Mouse (Mus musculus): ENCODE results near the gene Slc51a. TPM values are rescaled to one million over a fixed set of nuclear protein-coding genes. Genes with fewer than 3 reads are reported as not detected.
"Not testable (repeated sequence)": the region's sequence is repeated elsewhere in the genome, so short reads cannot be mapped to it uniquely, and the experiment has no call there.

Gene Slc51a
- total and polyA plus RNA-seq, 2 experiments from 2014 or later: 1.7 to 3.2 TPM

DNA sequence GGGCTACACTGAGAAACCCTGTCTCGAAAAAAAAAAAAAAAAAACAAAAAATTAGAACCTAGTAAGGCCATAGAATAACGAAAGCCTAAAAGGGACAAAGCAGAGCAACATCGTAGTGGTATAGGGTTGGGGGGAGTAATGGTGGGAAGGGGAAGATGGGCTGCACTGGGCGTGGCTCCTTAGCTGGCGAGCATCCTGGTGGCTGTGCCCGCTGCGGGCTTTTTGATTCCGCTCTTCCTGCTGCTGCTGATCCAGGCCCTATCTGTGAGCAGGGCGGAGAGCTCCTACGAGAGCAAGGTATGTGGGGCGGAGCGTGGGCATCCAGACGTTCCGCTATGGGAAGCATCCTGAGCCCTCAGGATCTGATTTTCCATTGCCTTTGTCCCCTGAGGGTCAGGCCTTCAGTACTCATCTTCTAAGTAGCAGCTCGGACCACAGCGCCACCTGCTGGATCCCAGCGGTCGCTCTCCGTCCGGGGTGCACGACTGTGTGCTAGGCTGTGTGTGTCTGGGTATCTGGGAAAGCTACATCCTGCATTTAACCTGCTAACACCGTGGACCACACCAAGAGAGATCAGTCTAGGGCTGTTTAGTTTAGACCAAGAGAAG, 11.9 kb upstream of the Slc51a start:
- H3K9ac ChIP-seq (replicated peaks; ENCODE audit: low read depth, low read length): no peak overlapping the region
- ATAC-seq (ENCODE audit: insufficient read depth, low read depth) (peak; percentile 91), DNase-seq (ENCODE audit: low spot score) (peak; percentile 77)
- no peaks in the 10 kb centered on the region for H3K36me3 ChIP-seq (replicated peaks; ENCODE audit: control insufficient read depth, insufficient read depth, low read length)
- H3K4me1 ChIP-seq (ENCODE audit: control insufficient read depth, insufficient read depth): no peaks in the 10 kb centered on the region
- H3K4me3 ChIP-seq (ENCODE audit: low read depth, low read length): peak overlapping the region; percentile 23; the same call in 1 of the 2 replicates
- peak overlapping the region; percentile 55 for H3K4me2 ChIP-seq (ENCODE audit: low read depth, low read length)
- no peaks in the 10 kb centered on the region for H3K9me3 ChIP-seq (replicated peaks; ENCODE audit: control insufficient read depth, low read length)
- TF ChIP-seq CTCF (IDR thresholded peaks at IDR 0.05; ENCODE audit: low read depth) (peak; percentile 96), EP300 (IDR thresholded peaks at IDR 0.05; ENCODE audit: low read depth) (no peak)
- 9% methylated on average over 22 of the region's 22 CpGs for WGBS
- H3K27me3 ChIP-seq (ENCODE audit: control insufficient read depth, insufficient read depth, low read length): 0 out of 2 replicates have a peak, but pooled peaks cover 6% of the 10 kb centered on the region
- H3K27ac ChIP-seq (ENCODE audit: low read depth): no peak overlapping the region

DNA sequence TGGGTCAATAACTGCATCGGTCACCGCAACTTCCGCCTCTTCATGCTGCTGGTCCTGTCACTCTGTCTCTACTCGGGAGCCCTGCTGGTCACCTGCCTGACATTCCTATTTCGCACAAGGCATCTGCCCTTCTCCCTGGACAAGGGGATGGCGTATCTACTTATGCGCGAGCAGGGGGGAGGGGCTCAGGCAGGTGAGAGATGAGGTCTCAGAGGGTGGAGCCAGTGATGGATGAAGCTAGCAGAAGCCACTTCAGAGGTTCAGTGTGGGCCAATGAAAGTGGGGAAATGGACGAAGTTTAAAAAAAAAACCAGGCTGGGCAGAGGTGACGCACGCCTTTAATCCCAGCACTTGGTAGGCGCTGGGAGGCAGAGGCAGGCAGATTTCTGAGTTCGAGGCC, 11.3 kb upstream of the Slc51a start:
- TF ChIP-seq EP300 (IDR thresholded peaks at IDR 0.05; ENCODE audit: low read depth) (no peak), CTCF (IDR thresholded peaks at IDR 0.05; ENCODE audit: low read depth) (no peak)
- Histone ChIP-seq H3K4me1 (ENCODE audit: control insufficient read depth, insufficient read depth) (no peaks in the 10 kb centered on the region), H3K9me3 (replicated peaks; ENCODE audit: control insufficient read depth, low read length) (no peaks in the 10 kb centered on the region), H3K27ac (ENCODE audit: low read depth) (no peak overlapping the region), H3K4me3 (ENCODE audit: low read depth, low read length) (no peak overlapping the region), H3K9ac (replicated peaks; ENCODE audit: low read depth, low read length) (no peak overlapping the region), H3K4me2 (ENCODE audit: low read depth, low read length) (no peak overlapping the region), H3K27me3 (ENCODE audit: control insufficient read depth, insufficient read depth, low read length) (0 out of 2 replicates have a peak, but pooled peaks cover 6% of the 10 kb centered on the region), H3K36me3 (replicated peaks; ENCODE audit: control insufficient read depth, insufficient read depth, low read length) (no peaks in the 10 kb centered on the region)
- 65% methylated on average over 13 of the region's 13 CpGs for WGBS
- ATAC-seq (ENCODE audit: insufficient read depth, low read depth) (no peak), DNase-seq (ENCODE audit: low spot score) (no peak)

DNA sequence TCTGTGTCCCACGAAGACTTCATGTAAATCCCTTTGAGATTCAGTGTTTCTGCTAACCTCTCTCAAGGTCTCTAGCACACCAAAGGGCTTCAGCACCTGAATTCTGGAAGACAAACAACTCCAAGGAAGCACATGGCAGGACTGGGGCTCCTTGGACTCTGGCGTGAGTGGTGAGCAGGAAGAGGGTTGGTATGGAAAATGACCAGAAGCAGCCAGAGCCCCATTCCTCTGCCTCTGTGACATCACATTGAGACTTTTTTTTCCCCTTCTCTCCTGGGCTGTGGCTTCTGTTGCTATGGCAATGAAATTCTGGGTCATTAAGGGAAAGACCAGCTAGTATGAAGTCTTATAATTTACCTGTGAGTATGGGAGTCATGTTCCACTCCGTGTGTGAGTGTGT, 8.3 kb upstream of the Slc51a start, which contains the start of gene Zdhhc19:
Gene Zdhhc19 (plus strand): TSS at position 301 of the 400 bp plus-strand sequence.
- TF ChIP-seq EP300 (IDR thresholded peaks at IDR 0.05; ENCODE audit: low read depth): no peak
- TF ChIP-seq CTCF (IDR thresholded peaks at IDR 0.05; ENCODE audit: low read depth): no peak
- DNase-seq (ENCODE audit: low spot score): no peak
- Histone ChIP-seq H3K27ac (ENCODE audit: low read depth) (no peak within 1 kb of the TSS), H3K4me1 (ENCODE audit: control insufficient read depth, insufficient read depth) (no peaks in the 10 kb centered on the region), H3K36me3 (replicated peaks; ENCODE audit: control insufficient read depth, insufficient read depth, low read length) (no peaks in the 10 kb centered on the region), H3K27me3 (ENCODE audit: control insufficient read depth, insufficient read depth, low read length) (0 out of 2 replicates have a peak, but pooled peaks cover 6% of the 10 kb centered on the region), H3K4me2 (ENCODE audit: low read depth, low read length) (no peak within 1 kb of the TSS), H3K4me3 (ENCODE audit: low read depth, low read length) (no peak within 1 kb of the TSS), H3K9ac (replicated peaks; ENCODE audit: low read depth, low read length) (no peak within 1 kb of the TSS), H3K9me3 (replicated peaks; ENCODE audit: control insufficient read depth, low read length) (no peaks in the 10 kb centered on the region)
- 71% methylated on average over 3 of the region's 3 CpGs for WGBS
- ATAC-seq (ENCODE audit: insufficient read depth, low read depth): no peak

DNA sequence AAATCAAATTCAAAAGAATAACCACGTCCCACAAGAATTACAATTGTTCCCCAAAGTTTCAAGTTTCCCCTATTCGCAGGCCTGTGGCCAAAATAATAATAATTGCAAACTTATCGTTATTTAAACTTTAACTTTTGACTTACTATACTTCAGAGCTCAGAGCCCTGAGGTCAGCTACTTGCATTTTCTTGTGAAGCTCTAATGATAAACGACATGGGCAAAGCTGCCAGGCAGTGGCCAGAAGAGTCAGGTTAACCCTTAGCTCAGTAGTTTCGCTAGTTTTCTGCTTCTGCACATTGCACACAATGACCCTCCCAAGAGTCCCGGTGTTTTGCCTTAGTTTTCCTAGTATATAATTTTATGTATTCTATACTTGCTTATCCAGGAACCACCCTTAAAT, 6.7 kb upstream of the Slc51a start:
- not testable (repeated sequence) for ATAC-seq (ENCODE audit: insufficient read depth, low read depth); H3K4me2 ChIP-seq (ENCODE audit: low read depth, low read length); H3K4me1 ChIP-seq (ENCODE audit: control insufficient read depth, insufficient read depth); H3K27me3 ChIP-seq (ENCODE audit: control insufficient read depth, insufficient read depth, low read length); H3K27ac ChIP-seq (ENCODE audit: low read depth); H3K4me3 ChIP-seq (ENCODE audit: low read depth, low read length); DNase-seq (ENCODE audit: low spot score); H3K9me3 ChIP-seq (replicated peaks; ENCODE audit: control insufficient read depth, low read length); H3K36me3 ChIP-seq (replicated peaks; ENCODE audit: control insufficient read depth, insufficient read depth, low read length); H3K9ac ChIP-seq (replicated peaks; ENCODE audit: low read depth, low read length)
- 75% methylated on average over 6 of the region's 6 CpGs for WGBS

DNA sequence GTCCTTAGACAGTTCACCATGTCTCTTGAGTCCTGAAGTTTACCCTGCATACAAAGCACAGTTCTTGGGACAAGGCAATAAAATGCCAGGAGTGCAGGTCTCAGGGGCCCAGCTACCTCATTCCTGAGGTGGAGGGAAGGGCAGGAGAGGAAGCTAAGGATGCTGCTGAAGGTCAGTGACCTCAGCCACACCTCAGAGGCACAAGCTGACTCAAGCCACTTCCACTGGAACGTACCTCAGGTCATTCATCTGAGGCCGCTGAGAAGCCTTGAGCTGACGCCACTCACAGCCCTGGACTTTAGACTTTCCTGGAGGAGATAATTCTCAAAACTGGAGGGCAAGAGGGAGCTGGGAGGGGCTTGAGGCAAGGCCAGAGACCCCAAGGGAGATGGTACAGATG, 1.3 kb upstream of the Slc51a start:
- WGBS: 100% methylated on average over 3 of the region's 3 CpGs

DNA sequence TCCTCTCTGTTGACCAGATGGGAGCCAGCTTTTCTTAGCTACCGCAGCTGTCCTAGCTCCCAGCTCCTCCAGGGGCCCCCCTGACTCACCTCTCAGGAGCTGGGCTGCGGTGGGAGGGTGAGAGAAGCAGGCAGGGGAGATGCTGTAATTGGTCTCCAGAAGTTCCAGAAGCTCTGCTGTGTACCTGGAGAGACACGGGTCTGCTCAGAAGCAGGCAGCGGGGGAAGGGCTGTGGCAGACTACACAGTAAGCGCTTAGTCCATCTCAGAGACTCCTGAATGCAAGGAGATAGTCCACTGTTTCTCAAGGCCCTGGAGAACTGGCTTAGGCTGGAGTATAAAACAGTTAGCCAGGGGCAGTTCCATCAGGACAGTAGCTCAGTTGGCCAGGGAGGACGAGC, 1.6 kb downstream of the Slc51a start:
- Histone ChIP-seq H3K9me3 (replicated peaks; ENCODE audit: control insufficient read depth, low read length) (no peaks in the 10 kb centered on the region), H3K4me3 (ENCODE audit: low read depth, low read length) (no peak overlapping the region), H3K36me3 (replicated peaks; ENCODE audit: control insufficient read depth, insufficient read depth, low read length) (no peaks in the 10 kb centered on the region), H3K4me2 (ENCODE audit: low read depth, low read length) (no peak overlapping the region), H3K4me1 (ENCODE audit: control insufficient read depth, insufficient read depth) (peaks cover 10% of the 10 kb centered on the region; the same call in 1 of the 2 replicates), H3K27me3 (ENCODE audit: control insufficient read depth, insufficient read depth, low read length) (no peaks in the 10 kb centered on the region), H3K9ac (replicated peaks; ENCODE audit: low read depth, low read length) (no peak overlapping the region), H3K27ac (ENCODE audit: low read depth) (no peak overlapping the region)
- TF ChIP-seq CTCF (IDR thresholded peaks at IDR 0.05; ENCODE audit: low read depth): no peak
- TF ChIP-seq EP300 (IDR thresholded peaks at IDR 0.05; ENCODE audit: low read depth): no peak
- no peak for ATAC-seq (ENCODE audit: insufficient read depth, low read depth)
- no peak for DNase-seq (ENCODE audit: low spot score)
- 80% methylated on average over 6 of the region's 6 CpGs for WGBS

More for the DNA sequence above, 1.3 kb upstream of the Slc51a start:
- no peak for TF ChIP-seq EP300 (IDR thresholded peaks at IDR 0.05; ENCODE audit: low read depth)
- TF ChIP-seq CTCF (IDR thresholded peaks at IDR 0.05; ENCODE audit: low read depth): no peak
- H3K9ac ChIP-seq (replicated peaks; ENCODE audit: low read depth, low read length): no peak overlapping the region
- no peak overlapping the region for H3K27ac ChIP-seq (ENCODE audit: low read depth)
- H3K36me3 ChIP-seq (replicated peaks; ENCODE audit: control insufficient read depth, insufficient read depth, low read length): no peaks in the 10 kb centered on the region
- DNase-seq (ENCODE audit: low spot score): no peak
- ATAC-seq (ENCODE audit: insufficient read depth, low read depth): no peak
- H3K9me3 ChIP-seq (replicated peaks; ENCODE audit: control insufficient read depth, low read length): no peaks in the 10 kb centered on the region
- peaks cover 10% of the 10 kb centered on the region; the same call in 1 of the 2 replicates for H3K4me1 ChIP-seq (ENCODE audit: control insufficient read depth, insufficient read depth)
- no peak overlapping the region for H3K4me2 ChIP-seq (ENCODE audit: low read depth, low read length)
- no peaks in the 10 kb centered on the region for H3K27me3 ChIP-seq (ENCODE audit: control insufficient read depth, insufficient read depth, low read length)
- no peak overlapping the region for H3K4me3 ChIP-seq (ENCODE audit: low read depth, low read length)
